Mouse (Mus musculus) limb, embryonic 11.5 days (tissue): ENCODE measurements at regions not wholly inside any gene's neighbourhood (a gene's known extent, or its start where the extent isn't known, plus 50 kb on each side); places are given as distances from the start of the nearest gene placed in this dataset.

Experiments used
- ATAC-seq: fragments of 200-750 bp; cut with Nextera tagmentation; 2 replicates; pipeline ENCODE4 v1.8.0; 2017; ENCODE audit warnings: low read depth; ENCODE audit not compliant: insufficient number of reproducible peaks, low FRiP score, low TSS enrichment
- DNase-seq: peaks from one replicate; pipeline ENCODE4 v3.0.0-alpha.2; 2015; ENCODE audit warnings: low spot score
- H3K27ac ChIP-seq: fragments of 300-500 bp; sonication (generic); replicated peaks from 2 replicates; pipeline ENCODE4 v1.5.1; 2014; ENCODE audit warnings: low read depth, mild to moderate bottlenecking, low read length
- H3K27me3 ChIP-seq: fragments of 300-500 bp; sonication (generic); 2 replicates; pipeline ENCODE4 v1.6.1; 2014; ENCODE audit warnings: mild to moderate bottlenecking, low read length, mixed read lengths; ENCODE audit not compliant: control insufficient read depth, insufficient read depth
- H3K36me3 ChIP-seq: fragments of 300-500 bp; sonication (generic); 2 replicates; pipeline ENCODE4 v1.6.1; 2014; ENCODE audit warnings: mild to moderate bottlenecking, low read length, moderate library complexity, mixed read lengths; ENCODE audit not compliant: control insufficient read depth, insufficient read depth
- H3K4me1 ChIP-seq: fragments of 300-500 bp; sonication (generic); 2 replicates; pipeline ENCODE4 v1.6.1; 2014; ENCODE audit warnings: low read length, mixed read lengths; ENCODE audit not compliant: control insufficient read depth, insufficient read depth
- H3K4me2 ChIP-seq: fragments of 300-500 bp; sonication (generic); 2 replicates; pipeline ENCODE4 v1.6.1; 2014; ENCODE audit warnings: low read depth, mild to moderate bottlenecking, moderate library complexity; ENCODE audit not compliant: severe bottlenecking
- H3K4me3 ChIP-seq: fragments of 300-500 bp; sonication (generic); 2 replicates; pipeline ENCODE4 v1.5.1; 2014; ENCODE audit warnings: low read depth, low read length
- H3K9ac ChIP-seq: fragments of 300-500 bp; sonication (generic); 2 replicates; pipeline ENCODE4 v1.6.1; 2014; ENCODE audit warnings: mild to moderate bottlenecking, low read length
- H3K9me3 ChIP-seq: fragments of 300-500 bp; sonication (generic); 2 replicates; pipeline ENCODE4 v1.6.1; 2016; ENCODE audit warnings: low read length; ENCODE audit not compliant: control insufficient read depth
- WGBS: fragments of 180-500 bp; shearing (Covaris S2); extraction: QIAGEN DNeasy Blood & Tissue Kit; methylation state at CpG from one replicate; pipeline ENCODE4 v1.1.7; 2014; 5-methylcytosine and 5-hydroxymethylcytosine counted together

DNA sequence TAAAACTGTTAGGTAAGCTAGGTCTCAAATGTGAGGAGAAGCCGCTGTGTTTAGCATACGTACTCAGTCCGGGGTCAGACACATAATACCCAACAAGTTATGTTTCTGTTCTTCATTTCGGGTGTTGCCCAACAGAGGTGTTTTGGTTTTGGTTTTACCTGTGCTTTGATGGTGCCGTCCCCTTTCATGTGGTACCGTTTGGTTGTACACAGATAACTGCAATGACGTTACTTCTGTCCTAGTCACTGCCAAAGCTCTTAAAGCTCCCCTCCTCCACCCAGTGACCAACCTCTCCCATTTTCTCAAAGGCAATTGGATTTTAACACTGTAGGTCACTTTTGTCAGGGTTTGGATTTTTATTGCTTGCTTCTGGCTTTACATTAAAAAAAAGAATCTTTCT is 102.1 kb upstream of the Rap1b start:
- H3K9me3 ChIP-seq = no peaks in the 10 kb centered on the region
- no peak overlapping the region for H3K4me2 ChIP-seq
- WGBS = 71% methylated on average over 7 of the region's 7 CpGs
- no peak for DNase-seq
- H3K9ac ChIP-seq = no peak overlapping the region
- peaks cover 9% of the 10 kb centered on the region for H3K4me1 ChIP-seq
- H3K4me3 ChIP-seq = no peak overlapping the region
- ATAC-seq = no peak
- H3K27ac ChIP-seq = no peak overlapping the region
- H3K36me3 ChIP-seq = no peaks in the 10 kb centered on the region
- no peaks in the 10 kb centered on the region for H3K27me3 ChIP-seq

DNA sequence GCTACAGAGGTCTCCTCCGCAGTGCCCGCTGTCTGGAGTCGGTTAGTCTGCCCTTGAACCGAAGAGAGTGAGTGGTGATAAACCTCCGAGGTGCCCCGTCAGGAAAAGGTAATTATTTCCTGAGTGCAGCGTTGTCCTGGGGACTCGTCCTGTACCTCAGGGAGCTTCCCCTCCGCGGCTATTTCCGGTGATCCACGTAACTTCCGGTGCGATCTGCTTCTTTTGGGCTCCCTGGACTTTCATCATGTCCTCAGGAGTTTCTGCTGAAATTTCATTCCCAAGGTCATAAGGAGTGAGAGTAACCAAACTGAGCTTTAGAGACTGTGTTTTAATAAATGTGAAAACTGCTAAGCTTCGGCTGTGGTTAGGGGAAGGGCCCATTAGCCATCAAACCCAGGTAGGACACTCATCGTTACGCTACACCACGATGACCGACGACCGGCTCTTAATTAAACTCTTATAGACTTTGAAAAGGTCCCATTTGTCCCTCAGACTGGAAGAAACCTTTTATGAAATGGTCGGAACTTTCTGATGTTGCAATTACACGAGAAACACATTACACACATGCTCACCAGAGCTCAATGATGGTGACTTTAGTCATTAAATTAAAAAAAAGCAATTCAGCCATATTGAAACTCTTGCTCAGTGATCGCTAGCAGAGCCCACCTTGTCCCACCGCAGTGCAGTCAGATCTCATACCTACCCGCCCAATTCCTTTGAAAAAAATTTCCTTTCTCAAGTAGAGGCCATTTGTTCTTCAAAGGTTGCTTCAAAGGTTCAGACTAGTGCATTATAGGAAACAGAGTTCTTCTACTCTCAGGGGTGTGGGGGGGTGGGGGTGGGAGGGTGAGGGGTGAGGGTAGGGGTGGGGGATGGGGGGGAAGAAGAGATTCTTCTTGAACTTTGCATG is 106.5 kb upstream of the Rap1b start:
- Histone ChIP-seq H3K27ac (no peak overlapping the region), H3K9me3 (no peaks in the 10 kb centered on the region), H3K4me2 (no peak overlapping the region), H3K27me3 (no peaks in the 10 kb centered on the region), H3K4me1 (peaks cover 4% of the 10 kb centered on the region), H3K4me3 (no peak overlapping the region), H3K36me3 (no peaks in the 10 kb centered on the region), H3K9ac (no peak overlapping the region)
- 61% methylated on average over 26 of the region's 26 CpGs for WGBS
- DNase-seq = no peak
- ATAC-seq = no peak

DNA sequence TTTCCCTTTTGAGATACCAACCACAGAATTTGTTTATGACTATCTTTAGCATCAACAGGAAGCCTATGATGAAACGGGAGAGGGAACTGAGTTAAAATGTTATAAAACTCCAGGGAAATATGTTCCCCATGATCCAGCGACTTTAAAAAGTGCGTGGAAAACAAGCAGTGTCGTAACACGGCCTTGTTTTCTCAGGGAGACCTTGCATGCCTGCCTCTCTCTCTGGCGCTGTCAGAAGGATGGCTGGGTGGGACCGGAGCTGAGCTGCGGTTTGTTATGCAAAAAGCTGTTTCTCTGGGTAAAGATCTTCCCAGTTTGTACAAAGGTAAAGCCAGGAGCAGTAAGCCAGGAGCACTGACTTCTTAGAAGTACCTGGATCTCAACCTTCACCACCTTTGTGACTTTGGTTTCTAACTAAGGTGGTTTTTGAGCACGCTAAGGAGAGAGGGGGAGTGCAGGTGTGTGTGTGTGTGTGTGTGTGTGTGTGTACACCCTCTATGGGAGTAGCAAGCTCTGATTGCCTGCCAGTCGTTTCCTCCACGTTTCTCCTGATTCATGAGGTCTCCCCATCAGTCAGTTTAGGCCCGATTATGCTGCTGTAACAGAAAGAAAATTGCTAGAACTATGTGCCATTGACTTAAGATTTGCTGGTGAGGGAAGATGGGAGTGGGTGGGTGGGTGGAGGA is 107.3 kb upstream of the Rap1b start:
- Histone ChIP-seq H3K27me3 (no peaks in the 10 kb centered on the region), H3K9ac (no peak overlapping the region), H3K4me1 (no peaks in the 10 kb centered on the region), H3K36me3 (no peaks in the 10 kb centered on the region), H3K27ac (no peak overlapping the region), H3K4me2 (no peak overlapping the region), H3K4me3 (no peak overlapping the region), H3K9me3 (no peaks in the 10 kb centered on the region)
- 29% methylated on average over 12 of the region's 12 CpGs for WGBS
- no peak for ATAC-seq
- DNase-seq = no peak

DNA sequence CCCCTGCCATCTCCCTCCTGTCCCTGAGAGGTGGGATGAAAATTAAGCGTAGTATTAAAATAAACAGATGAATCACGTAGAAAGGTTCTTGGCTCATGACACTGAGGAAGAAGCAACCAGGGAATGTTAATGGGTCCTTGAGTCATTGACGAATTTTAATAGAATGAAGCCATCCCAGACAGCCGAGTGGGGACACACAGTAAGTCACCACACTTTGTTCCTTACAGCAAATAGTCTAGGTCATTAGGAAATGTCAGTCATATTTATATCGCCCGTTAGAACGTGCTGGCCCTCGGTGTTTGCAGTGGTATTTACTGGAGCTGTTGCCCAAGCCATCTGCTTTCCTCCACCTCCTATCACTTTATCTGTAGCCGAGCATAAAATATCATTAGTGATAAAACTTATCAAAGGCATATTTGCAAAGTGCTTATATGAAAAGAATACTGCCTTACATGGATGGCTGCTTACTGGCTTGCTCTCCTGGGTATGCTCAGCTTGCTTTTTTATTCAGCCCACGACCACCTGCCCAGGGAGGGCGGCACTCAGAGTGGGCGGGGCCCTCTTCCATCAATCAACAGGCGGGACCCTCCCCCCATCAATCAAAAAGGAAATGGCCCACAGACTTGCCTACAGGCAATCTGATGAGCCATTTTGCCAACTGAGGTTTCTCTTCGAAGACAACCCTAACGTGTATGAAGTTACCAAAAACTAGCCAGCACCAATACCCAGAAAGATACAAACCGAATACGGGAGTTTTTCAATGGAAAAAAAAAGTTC is 110.5 kb upstream of the Rap1b start:
- no peaks in the 10 kb centered on the region for H3K9me3 ChIP-seq
- H3K4me3 ChIP-seq = no peak overlapping the region
- H3K4me1 ChIP-seq = no peaks in the 10 kb centered on the region
- WGBS = 85% methylated on average over 17 of the region's 17 CpGs
- DNase-seq (no peak), ATAC-seq (no peak)
- no peak overlapping the region for H3K9ac ChIP-seq
- H3K27ac ChIP-seq = no peak overlapping the region
- no peaks in the 10 kb centered on the region for H3K27me3 ChIP-seq
- H3K4me2 ChIP-seq = no peak overlapping the region
- no peaks in the 10 kb centered on the region for H3K36me3 ChIP-seq

DNA sequence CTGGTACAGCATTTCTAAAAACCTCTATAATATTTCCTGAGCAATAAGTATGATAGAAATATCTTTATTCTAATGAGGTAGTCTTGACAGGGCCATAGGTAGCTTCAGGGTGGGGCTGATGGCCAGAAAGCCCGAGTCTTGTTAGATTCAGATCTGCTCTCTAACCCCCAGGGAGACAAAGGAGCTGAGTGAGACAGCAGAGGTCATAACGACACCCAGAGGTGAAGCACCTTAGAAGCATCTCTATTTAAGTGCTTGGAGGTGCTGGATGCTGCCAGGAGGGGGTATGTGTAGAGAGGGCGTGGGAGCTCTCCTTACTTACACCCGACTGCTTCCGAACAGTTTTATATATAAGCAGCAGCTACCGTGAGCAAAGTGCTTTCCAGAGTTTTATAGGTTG is 128.9 kb upstream of the Rap1b start:
- H3K9ac ChIP-seq = no peak overlapping the region
- no peaks in the 10 kb centered on the region for H3K27me3 ChIP-seq
- WGBS = 70% methylated on average over 6 of the region's 6 CpGs
- H3K36me3 ChIP-seq = no peaks in the 10 kb centered on the region
- no peak overlapping the region for H3K4me2 ChIP-seq
- no peak for DNase-seq
- no peak for ATAC-seq
- no peak overlapping the region for H3K27ac ChIP-seq
- no peak overlapping the region for H3K4me3 ChIP-seq
- H3K4me1 ChIP-seq = no peaks in the 10 kb centered on the region
- no peaks in the 10 kb centered on the region for H3K9me3 ChIP-seq

DNA sequence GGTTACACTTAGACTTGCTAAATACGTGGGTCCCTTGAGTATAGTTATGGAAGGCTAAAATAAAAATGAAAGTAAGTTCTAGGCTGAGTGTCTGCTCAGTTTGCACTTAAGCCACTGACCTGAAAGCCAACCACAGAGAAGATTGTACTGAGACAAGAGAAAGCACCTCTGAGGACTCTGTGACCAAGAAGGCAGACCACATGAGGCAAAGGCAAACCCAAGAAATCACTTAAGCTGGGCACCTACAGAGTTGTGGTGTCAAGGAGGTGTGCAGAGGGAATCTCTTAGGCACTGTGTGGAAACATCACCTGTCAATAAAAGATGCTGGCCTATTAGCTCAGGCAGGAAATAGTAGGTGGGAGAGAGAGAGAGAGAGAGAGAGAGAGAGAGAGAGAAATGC is 129.6 kb upstream of the Rap1b start:
- Histone ChIP-seq H3K27me3 (no peaks in the 10 kb centered on the region), H3K4me1 (no peaks in the 10 kb centered on the region), H3K27ac (no peak overlapping the region), H3K36me3 (no peaks in the 10 kb centered on the region), H3K4me2 (no peak overlapping the region), H3K4me3 (no peak overlapping the region), H3K9ac (no peak overlapping the region), H3K9me3 (no peaks in the 10 kb centered on the region)
- ATAC-seq (no peak), DNase-seq (no peak)
- 74% methylated on average over 1 of the region's 1 CpGs for WGBS

DNA sequence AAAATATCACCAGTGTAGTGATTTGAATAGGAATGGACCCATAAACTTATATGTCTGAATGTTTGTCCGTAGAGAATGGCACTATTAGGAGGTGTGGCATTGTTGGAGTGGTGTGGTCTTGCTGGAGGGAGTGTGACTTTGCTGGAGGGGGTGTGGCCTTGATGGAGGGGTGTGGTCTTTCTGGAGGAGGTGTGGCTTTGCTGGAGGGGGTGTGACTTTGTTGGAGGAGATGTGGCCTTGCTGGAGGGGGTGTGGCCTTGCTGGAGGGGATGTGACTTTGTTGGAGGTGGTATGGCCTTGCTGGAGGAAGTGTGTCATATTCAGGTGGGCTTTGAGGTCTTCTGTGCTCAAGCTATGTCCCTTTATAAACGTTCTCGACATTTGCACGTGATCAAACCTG is 133.3 kb upstream of the Rap1b start:
- no peaks in the 10 kb centered on the region for H3K36me3 ChIP-seq
- H3K4me2 ChIP-seq = no peak overlapping the region
- no peak overlapping the region for H3K9ac ChIP-seq
- no peak for ATAC-seq
- no peak overlapping the region for H3K4me3 ChIP-seq
- no peaks in the 10 kb centered on the region for H3K9me3 ChIP-seq
- 89% methylated on average over 4 of the region's 4 CpGs for WGBS
- H3K27ac ChIP-seq = no peak overlapping the region
- H3K27me3 ChIP-seq = no peaks in the 10 kb centered on the region
- DNase-seq = no peak
- H3K4me1 ChIP-seq = peaks cover 2% of the 10 kb centered on the region; the same call in 1 of the 2 replicates

DNA sequence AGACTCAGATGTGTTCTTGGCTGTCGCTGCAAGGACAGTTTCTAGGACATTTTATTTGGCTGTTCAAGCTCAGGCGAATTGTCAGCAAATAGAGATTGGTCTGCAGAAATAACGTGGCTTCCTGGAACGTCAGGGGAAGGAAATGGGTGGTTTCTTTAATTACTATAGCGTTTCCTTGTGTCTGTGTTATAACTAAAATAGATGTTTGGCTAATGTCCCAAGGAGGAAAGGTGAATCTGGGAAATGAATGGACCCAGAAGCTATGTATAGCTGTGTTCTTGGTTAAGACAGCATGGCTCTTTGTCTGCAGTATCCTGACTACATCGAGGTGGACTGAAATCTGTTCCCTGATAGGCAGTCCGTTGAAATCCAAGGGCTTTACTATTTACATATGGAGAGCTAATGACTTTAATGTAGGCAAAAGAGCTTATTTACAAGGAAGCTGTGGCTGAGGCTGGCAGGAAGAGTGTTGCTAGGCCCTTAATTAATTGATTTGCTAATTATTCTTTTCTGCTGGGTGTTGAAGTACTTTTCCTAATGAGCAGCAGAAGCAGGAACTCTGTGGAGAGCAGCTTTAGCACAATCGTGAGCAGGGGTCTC is 136.9 kb upstream of the Rap1b start:
- no peaks in the 10 kb centered on the region for H3K27me3 ChIP-seq
- H3K36me3 ChIP-seq = no peaks in the 10 kb centered on the region
- H3K27ac ChIP-seq = no peak overlapping the region; the same call in 1 of the 2 replicates
- DNase-seq = no peak
- no peaks in the 10 kb centered on the region for H3K9me3 ChIP-seq
- H3K4me3 ChIP-seq = no peak overlapping the region
- H3K4me1 ChIP-seq = peaks cover 2% of the 10 kb centered on the region; the same call in 1 of the 2 replicates
- H3K4me2 ChIP-seq = no peak overlapping the region
- WGBS = 34% methylated on average over 8 of the region's 8 CpGs
- no peak overlapping the region for H3K9ac ChIP-seq
- ATAC-seq = no peak
